Mouse (Mus musculus) E14TG2a.4 (cell line): ENCODE results near the gene Per2.

Experiments used
- CTCF ChIP-seq: conservative IDR thresholded peaks from 2 replicates; pipeline ENCODE4 v1.5.1; 2014; ENCODE audit warnings: low read length
- NANOG ChIP-seq: IDR thresholded peaks from 2 replicates; pipeline ENCODE4 v1.6.1; 2014; ENCODE audit warnings: borderline replicate concordance, low read length, mixed read lengths

DNA sequence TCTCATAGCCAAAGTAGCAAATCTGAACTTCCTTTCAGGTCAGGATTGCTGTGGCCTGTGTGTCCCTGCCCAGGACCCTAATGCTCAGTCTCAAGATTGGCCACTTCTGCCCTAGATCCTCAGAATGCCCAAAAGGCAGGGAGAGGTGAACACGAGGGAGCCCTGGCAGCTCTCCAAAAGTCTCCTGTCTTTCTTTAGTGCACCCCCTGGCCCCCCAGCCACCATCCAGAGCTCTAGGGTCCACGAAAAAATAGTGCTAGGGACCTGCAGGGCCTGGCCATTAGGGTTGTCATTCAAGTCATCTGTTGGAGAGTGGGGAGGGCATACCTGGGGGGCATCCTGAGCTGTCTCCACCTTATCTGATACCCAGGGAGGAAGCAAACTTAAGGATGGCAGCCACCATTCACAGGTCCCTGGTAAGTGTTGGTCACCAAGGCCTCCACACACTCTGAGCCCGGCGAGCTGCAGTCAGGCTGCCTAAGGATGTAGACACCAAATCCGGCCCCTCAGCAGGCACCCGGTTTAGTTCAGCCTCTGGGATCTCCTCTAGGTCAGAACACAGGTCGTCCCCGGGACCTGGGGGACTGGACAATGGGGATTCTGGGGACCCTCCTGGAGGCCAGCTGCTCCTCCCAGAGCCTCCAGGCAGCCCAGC, 47.4 kb downstream of the Per2 start:
- TF ChIP-seq CTCF (no peak), NANOG (no peak)
